In the genomic region with DNA sequence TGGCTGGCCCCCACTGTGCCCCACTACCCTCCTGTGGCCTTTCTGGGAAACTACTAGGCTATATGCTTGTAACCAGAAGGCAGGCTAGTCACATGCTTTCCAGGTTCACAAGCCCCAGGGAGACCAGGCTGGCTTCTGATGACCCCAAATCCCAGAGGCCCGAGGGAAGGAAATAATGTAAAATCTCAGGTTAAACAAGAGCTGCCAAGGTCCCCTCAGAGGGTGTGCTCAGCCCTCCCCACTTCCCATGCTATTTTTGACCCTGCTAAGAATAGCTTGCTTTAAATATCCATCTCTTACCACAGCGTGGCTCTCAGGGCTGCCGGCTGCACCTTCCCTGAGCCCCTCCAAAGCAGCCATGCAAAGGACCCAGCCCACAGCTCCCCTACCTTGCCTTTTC, we compare ENCODE assay signal across 15 mouse cellular contexts.
A peak's percentile ranks its signal among the peaks of the same experiment; 100 is the strongest.
DNase-seq lines count a peak whose midpoint lies in the region; ATAC-seq and TF ChIP-seq lines count a peak whose summit lies in the region.
"Had no signal": no experiment of that assay in that cellular context is flagged by ENCODE, and none has a peak within 500 bp of the region (broad histone marks: within the 10 kb centered on the region; RNA-seq: fewer than 3 reads in every experiment).

No protein-coding gene starts in this region.

- H3K4me2 ChIP-seq in heart, embryonic 13.5 days, result peak overlapping the region; percentile 49
- no peak overlapping the region for H3K4me2 ChIP-seq in intestine, embryonic 15.5 days (replicated peaks)
- H3K4me2 ChIP-seq: midbrain, embryonic 13.5 days had no signal

- intact Hi-C loops in heart, postnatal 25 days (cut with DNase I), result no loop called here
- intact Hi-C loops in left cerebral cortex, adult 2 months (cut with DNase I), result no loop called here

- ATAC-seq in heart, embryonic 13.5 days (ENCODE audit: extremely low read depth, insufficient number of reproducible peaks, low FRiP score, low TSS enrichment), result peak; percentile 43; the same call in 1 of the 2 replicates
- ATAC-seq in megakaryocyte progenitor cell, adult 5-6 weeks (replicated peaks; ENCODE audit: poor library complexity), result 0 out of 2 replicates have a peak, but pooled peaks have one; percentile 17
- ATAC-seq in intestine, embryonic 15.5 days, result no peak
- ATAC-seq: activated CD4-positive, CD25-positive, alpha-beta regulatory T cell, adult 4 months; CD4-positive, CD25-positive, alpha-beta regulatory T cell, adult 4 months; midbrain, embryonic 13.5 days had no signal

- WGBS in heart, embryonic 13.5 days, result 29% methylated on average over 3 of the region's 3 CpGs
- 65% methylated on average over 3 of the region's 3 CpGs for WGBS in intestine, embryonic 15.5 days

- no peaks in the 10 kb centered on the region for H3K27me3 ChIP-seq in heart, embryonic 13.5 days (replicated peaks)
- H3K27me3 ChIP-seq in intestine, embryonic 15.5 days (replicated peaks), result no peaks in the 10 kb centered on the region
- H3K27me3 ChIP-seq: midbrain, embryonic 13.5 days had no signal

- peak; percentile 51 to 58 for DNase-seq in heart, adult 9 months (ENCODE audit: low spot score in 2 of 2)
- no peak for DNase-seq in heart, postnatal 25 days (ENCODE audit: low spot score)
- no peak for DNase-seq in left cerebral cortex, adult 2 months (ENCODE audit: extremely low spot score in 1 of 2, low spot score in 2 of 2)
- no peak for DNase-seq in left cerebral cortex, adult 9 months (ENCODE audit: low spot score in 2 of 2)
- DNase-seq in thymus, postnatal 14 days, result no peak
- DNase-seq: lung, postnatal 4 days; right cerebral cortex, postnatal 4 days; thymus, postnatal 36 days had no signal

- no peaks in the 10 kb centered on the region for H3K9me3 ChIP-seq in heart, embryonic 13.5 days
- no peaks in the 10 kb centered on the region for H3K9me3 ChIP-seq in intestine, embryonic 15.5 days
- H3K9me3 ChIP-seq: midbrain, embryonic 13.5 days had no signal

- H3K36me3 ChIP-seq in heart, embryonic 13.5 days, result peaks cover 97% of the 10 kb centered on the region
- peaks cover 26% of the 10 kb centered on the region for H3K36me3 ChIP-seq in intestine, embryonic 15.5 days

- H3K27ac ChIP-seq in left cerebral cortex, adult 2 months, result peak overlapping the region; percentile 59
- peak overlapping the region; percentile 93 for H3K27ac ChIP-seq in heart, embryonic 13.5 days (replicated peaks)
- no peak overlapping the region for H3K27ac ChIP-seq in intestine, embryonic 15.5 days
- H3K27ac ChIP-seq: liver, embryonic 14.5 days; midbrain, embryonic 13.5 days had no signal

- TF ChIP-seq CTCF in left cerebral cortex, adult 2 months (IDR thresholded peaks at IDR 0.05), result no peak; the same call in 1 of the 2 replicates

- H3K4me3 ChIP-seq in left cerebral cortex, adult 2 months, result no peak overlapping the region
- H3K4me3 ChIP-seq in heart, embryonic 13.5 days, result no peak overlapping the region
- H3K4me3 ChIP-seq in intestine, embryonic 15.5 days (replicated peaks), result no peak overlapping the region
- H3K4me3 ChIP-seq: midbrain, embryonic 13.5 days had no signal

- H3K9ac ChIP-seq in heart, embryonic 13.5 days, result peak overlapping the region; percentile 72
- H3K9ac ChIP-seq in intestine, embryonic 15.5 days, result no peak overlapping the region
- H3K9ac ChIP-seq: liver, embryonic 14.5 days; midbrain, embryonic 13.5 days had no signal

- H3K4me1 ChIP-seq in heart, embryonic 13.5 days, result peaks cover 70% of the 10 kb centered on the region
- 0 out of 2 replicates have a peak, but pooled peaks cover 5% of the 10 kb centered on the region for H3K4me1 ChIP-seq in intestine, embryonic 15.5 days (replicated peaks)
- H3K4me1 ChIP-seq: midbrain, embryonic 13.5 days had no signal

Comparison
In these comparisons a context has a peak if more than half of its experiments do, and no peak if none do; other contexts are left out.
1. DNase-seq: peak in heart, adult 9 months (2 of 2); none in heart, postnatal 25 days (single experiment), left cerebral cortex, adult 2 months (0 of 2), left cerebral cortex, adult 9 months (0 of 2) and thymus, postnatal 14 days (single experiment).